Mouse (Mus musculus) liver, embryonic 14.5 days (tissue): ENCODE measurements at regions not wholly inside any gene's neighbourhood (a gene's known extent, or its start where the extent isn't known, plus 50 kb on each side); places are given as distances from the start of the nearest gene placed in this dataset.

Experiments
- ATAC-seq: fragments of 200-750 bp; cut with Nextera tagmentation; 2 replicates; pipeline ENCODE4 v1.8.0; 2017; ENCODE audit warnings: moderate number of reproducible peaks, mild to moderate bottlenecking, moderate library complexity; ENCODE audit not compliant: insufficient read depth
- DNase-seq, 3 experiments: peaks; one replicate each; pipeline ENCODE4 v3.0.0-alpha.2; 2012 to 2013; ENCODE audit warnings: low read depth in 3 of 3, low spot score in 3 of 3
- H3K27ac ChIP-seq: fragments of 300-500 bp; sonication (generic); 2 replicates; pipeline ENCODE4 v1.5.1; 2014; ENCODE audit warnings: moderate library complexity, mild to moderate bottlenecking, control low read depth, inconsistent platforms
- H3K27me3 ChIP-seq: fragments of 300-500 bp; sonication (generic); 2 replicates; pipeline ENCODE4 v1.6.1; 2014; ENCODE audit warnings: mild to moderate bottlenecking, low read length, moderate library complexity; ENCODE audit not compliant: control insufficient read depth, insufficient read depth
- H3K36me3 ChIP-seq: fragments of 300-500 bp; sonication (generic); replicated peaks from 2 replicates; pipeline ENCODE4 v1.6.1; 2014; ENCODE audit warnings: low read depth; ENCODE audit not compliant: control insufficient read depth, insufficient read depth
- H3K4me1 ChIP-seq, 2 experiments: fragments of 200-500 bp in 1 of 2; fragments of 300-500 bp in 1 of 2; sonication (generic) in 1 of 2; replicated peaks; 2 replicates each; pipeline ENCODE4 v1.6.1; 2012 to 2014; ENCODE audit warnings: antibody characterized with exemption in 1 of 2, inconsistent platforms in 1 of 2, low read length in 1 of 2; ENCODE audit not compliant: control insufficient read depth in 2 of 2, insufficient read depth in 2 of 2
- H3K4me2 ChIP-seq: fragments of 300-500 bp; sonication (generic); 2 replicates; pipeline ENCODE4 v1.6.1; 2014; ENCODE audit warnings: low read depth, mild to moderate bottlenecking, control low read depth, moderate library complexity
- H3K4me3 ChIP-seq, 2 experiments: fragments of 200-500 bp in 1 of 2; fragments of 300-500 bp in 1 of 2; sonication (generic) in 1 of 2; 2 replicates each; pipeline ENCODE4 v1.5.1; 2012 to 2014; ENCODE audit warnings: low read depth in 2 of 2, low read length in 2 of 2, mild to moderate bottlenecking in 2 of 2, control low read depth in 1 of 2, inconsistent platforms in 1 of 2, moderate library complexity in 1 of 2; ENCODE audit not compliant: insufficient read depth in 1 of 2
- H3K9ac ChIP-seq: fragments of 300-500 bp; sonication (generic); replicated peaks from 2 replicates; pipeline ENCODE4 v1.6.1; 2014; ENCODE audit warnings: mild to moderate bottlenecking, control low read depth, moderate library complexity
- H3K9me3 ChIP-seq: fragments of 300-500 bp; sonication (generic); 2 replicates; pipeline ENCODE4 v1.6.1; 2016; ENCODE audit warnings: low read length, mixed read lengths; ENCODE audit not compliant: control insufficient read depth
- CTCF ChIP-seq: IDR thresholded peaks from 2 replicates; pipeline ENCODE4 v1.5.1; 2016; ENCODE audit warnings: antibody characterized with exemption, low read depth, control low read depth
- EP300 ChIP-seq: IDR thresholded peaks from 2 replicates; pipeline ENCODE4 v1.6.1; 2016; ENCODE audit warnings: antibody characterized with exemption, low read depth
- whole genome bisulfite sequencing: fragments of 180-500 bp; shearing (Covaris S2); extraction: QIAGEN DNeasy Blood & Tissue Kit; methylation state at CpG from one replicate; pipeline ENCODE4 v1.1.7; 2014; ENCODE audit not compliant: insufficient replicate concordance; 5-methylcytosine and 5-hydroxymethylcytosine counted together

- Histone ChIP-seq H3K9ac (no peak overlapping the region), H3K27ac (no peak overlapping the region), H3K36me3 (no peaks in the 10 kb centered on the region), H3K4me3 (no peak overlapping the region), H3K27me3 (no peaks in the 10 kb centered on the region), H3K9me3 (no peaks in the 10 kb centered on the region), H3K4me1 (no peaks in the 10 kb centered on the region), H3K4me2 (no peak overlapping the region)
- DNase-seq (no peak), ATAC-seq (no peak)
- WGBS = 61% methylated on average over 9 of the region's 9 CpGs
- TF ChIP-seq CTCF (no peak), EP300 (no peak)
Observed at GRCm38 (mm10) chr13:44282306-44282705, 447.0 kb upstream of the Jarid2 start.

GRCm38 (mm10) chr13:44282731-44283571, 446.3 kb upstream of the Jarid2 start:
- Histone ChIP-seq H3K9me3 (no peaks in the 10 kb centered on the region), H3K27me3 (no peaks in the 10 kb centered on the region), H3K4me1 (no peaks in the 10 kb centered on the region), H3K4me2 (no peak overlapping the region), H3K9ac (no peak overlapping the region), H3K27ac (no peak overlapping the region), H3K4me3 (no peak overlapping the region), H3K36me3 (no peaks in the 10 kb centered on the region)
- TF ChIP-seq EP300 (no peak), CTCF (no peak)
- DNase-seq (no peak), ATAC-seq (no peak)
- WGBS = 70% methylated on average over 16 of the region's 16 CpGs

- H3K4me2 ChIP-seq = no peak overlapping the region
- H3K4me1 ChIP-seq = no peaks in the 10 kb centered on the region
- TF ChIP-seq CTCF = no peak
- no peak for TF ChIP-seq EP300
- no peak overlapping the region for H3K27ac ChIP-seq
- H3K36me3 ChIP-seq = no peaks in the 10 kb centered on the region
- H3K9me3 ChIP-seq = no peaks in the 10 kb centered on the region; the same call in 1 of the 2 replicates
- H3K4me3 ChIP-seq = no peak overlapping the region
- H3K27me3 ChIP-seq = no peaks in the 10 kb centered on the region
- 53% methylated on average over 1 of the region's 1 CpGs for WGBS
- DNase-seq (no peak), ATAC-seq (no peak)
- H3K9ac ChIP-seq = no peak overlapping the region
Observed at GRCm38 (mm10) chr13:44285881-44286280, 443.4 kb upstream of the Jarid2 start.

GRCm38 (mm10) chr13:44290199-44290598, 439.1 kb upstream of the Jarid2 start:
- H3K36me3 ChIP-seq = no peaks in the 10 kb centered on the region
- H3K9ac ChIP-seq = no peak overlapping the region
- no peaks in the 10 kb centered on the region for H3K4me1 ChIP-seq
- DNase-seq (no peak), ATAC-seq (no peak)
- no peak overlapping the region for H3K4me3 ChIP-seq
- no peaks in the 10 kb centered on the region for H3K27me3 ChIP-seq
- 81% methylated on average over 2 of the region's 2 CpGs for WGBS
- no peaks in the 10 kb centered on the region; the same call in 1 of the 2 replicates for H3K9me3 ChIP-seq
- no peak overlapping the region for H3K27ac ChIP-seq
- H3K4me2 ChIP-seq = no peak overlapping the region
- TF ChIP-seq CTCF = peak; percentile 72
- TF ChIP-seq EP300 = no peak

GRCm38 (mm10) chr13:44292476-44293056, 436.7 kb upstream of the Jarid2 start:
- Histone ChIP-seq H3K4me2 (no peak overlapping the region), H3K9ac (no peak overlapping the region), H3K27ac (no peak overlapping the region), H3K4me3 (no peak overlapping the region), H3K9me3 (no peaks in the 10 kb centered on the region; the same call in 1 of the 2 replicates), H3K4me1 (no peaks in the 10 kb centered on the region), H3K36me3 (no peaks in the 10 kb centered on the region), H3K27me3 (no peaks in the 10 kb centered on the region)
- DNase-seq (no peak), ATAC-seq (no peak)
- 40% methylated on average over 6 of the region's 6 CpGs for WGBS
- TF ChIP-seq EP300 (no peak), CTCF (no peak)
